Mouse (Mus musculus): ENCODE measurements around the gene Rassf6. TPM values are rescaled to one million over a fixed set of nuclear protein-coding genes. Genes with fewer than 3 reads are reported as not detected.

Gene Rassf6
- polyA plus RNA-seq, 1 experiment from 2014 or later = 0.69 TPM

DNA sequence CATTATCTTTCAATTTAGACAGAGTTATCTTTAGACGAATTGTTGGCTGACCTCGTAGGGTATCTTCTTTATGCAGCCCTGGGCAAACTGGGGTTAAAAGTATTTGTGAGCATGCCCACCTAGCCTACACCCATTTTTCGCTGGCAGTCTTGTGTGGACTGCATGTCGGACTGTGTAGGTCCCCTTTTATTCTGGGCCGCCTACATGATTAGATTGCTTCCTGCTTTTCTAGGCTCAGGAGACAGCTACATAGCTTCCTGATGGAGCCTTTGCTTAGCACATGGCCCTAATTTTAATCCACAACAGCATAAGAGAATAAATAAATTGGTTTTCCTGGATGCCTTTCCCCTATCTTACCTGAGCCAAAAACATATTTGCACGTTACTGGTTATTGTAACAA lies 44.3 kb downstream of the Rassf6 start:
- Histone ChIP-seq H3K27me3 (no peaks in the 10 kb centered on the region), H3K36me3 (no peaks in the 10 kb centered on the region), H3K4me2 (no peak overlapping the region), H3K9me3 (no peaks in the 10 kb centered on the region), H3K4me1 (replicated peaks) (no peaks in the 10 kb centered on the region), H3K4me3 (replicated peaks) (no peak overlapping the region), H3K9ac (replicated peaks) (no peak overlapping the region), H3K27ac (no peak overlapping the region)
- ATAC-seq (ENCODE audit: insufficient number of reproducible peaks, insufficient read depth, low FRiP score, low TSS enrichment, low read depth) = no peak
- 84% methylated on average over 6 of the region's 6 CpGs for WGBS

DNA sequence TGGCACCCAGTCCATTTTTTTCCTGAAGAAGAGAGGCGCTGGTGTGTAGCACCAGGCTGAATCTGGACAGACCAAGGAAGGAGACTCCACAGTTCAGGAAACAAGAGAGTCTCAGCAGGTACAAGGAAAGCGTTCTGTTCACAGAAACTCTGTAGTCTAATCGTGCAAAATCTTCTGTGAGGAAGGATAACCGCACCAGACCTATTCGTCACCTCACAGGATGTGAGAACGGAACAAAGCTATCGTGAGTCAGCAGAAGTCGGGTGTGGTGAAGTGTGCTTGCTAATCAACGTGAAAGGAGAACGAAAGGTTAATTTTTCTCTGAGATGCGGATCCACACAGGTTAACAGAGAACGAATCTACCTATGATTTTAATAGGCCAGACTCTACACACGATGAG lies 45.5 kb downstream of the Rassf6 start:
- Histone ChIP-seq H3K4me3 (replicated peaks) (no peak overlapping the region), H3K27me3 (no peaks in the 10 kb centered on the region), H3K9me3 (no peaks in the 10 kb centered on the region), H3K27ac (no peak overlapping the region), H3K4me2 (no peak overlapping the region), H3K9ac (replicated peaks) (no peak overlapping the region), H3K36me3 (no peaks in the 10 kb centered on the region), H3K4me1 (replicated peaks) (0 out of 2 replicates have a peak, but pooled peaks cover 3% of the 10 kb centered on the region)
- no peak for ATAC-seq (ENCODE audit: insufficient number of reproducible peaks, insufficient read depth, low FRiP score, low TSS enrichment, low read depth)
- 88% methylated on average over 13 of the region's 13 CpGs for WGBS

- Histone ChIP-seq H3K9me3 (no peaks in the 10 kb centered on the region), H3K4me3 (replicated peaks) (no peak overlapping the region), H3K9ac (replicated peaks) (no peak overlapping the region), H3K4me2 (no peak overlapping the region), H3K27ac (no peak overlapping the region), H3K36me3 (no peaks in the 10 kb centered on the region), H3K4me1 (replicated peaks) (0 out of 2 replicates have a peak, but pooled peaks cover 3% of the 10 kb centered on the region), H3K27me3 (no peaks in the 10 kb centered on the region)
- 78% methylated on average over 6 of the region's 6 CpGs for WGBS
- ATAC-seq (ENCODE audit: insufficient number of reproducible peaks, insufficient read depth, low FRiP score, low TSS enrichment, low read depth) = no peak
Measured at GRCm38 (mm10) chr5:90591936-90592335, 48.5 kb downstream of the Rassf6 start.

DNA sequence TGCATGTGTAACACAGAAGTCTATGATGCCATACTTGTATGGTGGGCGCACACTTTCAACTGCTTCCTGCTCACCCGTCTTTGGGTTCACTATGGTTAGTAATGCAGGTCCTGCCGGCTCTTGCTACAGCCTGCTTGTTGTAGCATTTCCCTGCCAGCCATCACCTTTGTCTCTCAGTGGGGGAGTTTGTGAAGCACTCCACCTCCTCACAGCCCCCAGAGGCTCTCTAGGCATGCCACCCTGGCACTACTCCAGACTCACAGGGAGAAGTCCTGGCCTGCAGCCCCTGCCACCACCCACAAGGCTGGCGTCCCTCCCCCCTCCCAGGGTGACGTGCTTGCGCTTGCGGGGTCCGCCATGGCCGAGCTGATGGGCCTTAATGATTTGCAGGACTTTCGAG lies 49.8 kb downstream of the Rassf6 start:
- ATAC-seq (ENCODE audit: insufficient number of reproducible peaks, insufficient read depth, low FRiP score, low TSS enrichment, low read depth) = no peak
- H3K4me2 ChIP-seq = no peak overlapping the region
- 70% methylated on average over 10 of the region's 10 CpGs for WGBS

DNA sequence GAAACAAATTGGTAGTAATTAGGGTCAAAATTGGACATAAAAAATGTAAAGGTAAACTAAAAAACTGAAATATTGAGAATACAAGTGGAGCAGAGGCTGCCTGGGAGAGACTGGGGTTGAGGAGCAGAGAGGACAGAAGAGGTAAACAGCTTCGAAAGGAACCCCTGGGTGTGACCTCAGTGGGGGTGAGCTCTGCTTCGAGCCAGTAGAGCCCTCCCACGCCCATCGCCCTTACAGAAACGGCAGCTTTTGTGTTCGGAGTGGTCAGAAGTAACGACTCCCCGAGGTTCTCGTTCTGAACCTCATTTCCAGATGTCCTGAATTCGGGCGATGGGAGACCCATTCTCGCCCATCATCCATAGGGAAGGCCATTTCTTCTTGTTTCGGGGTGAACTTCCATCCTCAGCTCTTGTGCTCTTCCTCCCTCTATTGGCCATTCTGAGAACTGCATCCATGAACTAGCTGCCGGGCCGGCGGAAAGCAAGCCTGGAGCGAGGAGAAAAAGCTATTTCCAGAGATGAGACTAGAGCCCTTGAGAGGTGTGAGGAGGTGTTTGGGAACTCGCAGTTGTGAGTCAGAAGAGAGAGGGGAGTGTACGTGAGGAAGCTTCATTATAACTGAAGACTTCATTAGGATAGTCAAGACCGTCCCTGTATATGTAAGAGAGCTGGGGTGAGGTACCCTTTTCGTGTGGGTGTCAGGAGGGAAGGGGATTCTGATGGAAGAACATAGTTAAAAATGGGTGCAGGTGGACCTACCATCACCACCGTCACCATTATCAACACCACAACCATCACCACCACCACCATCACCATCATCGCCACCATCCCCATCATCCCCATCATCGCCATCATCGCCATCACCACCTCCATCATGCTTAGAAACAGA lies 51.5 kb downstream of the Rassf6 start:
- H3K27me3 ChIP-seq = peaks cover 3% of the 10 kb centered on the region; the same call in 1 of the 2 replicates
- H3K27ac ChIP-seq = no peak overlapping the region
- peak overlapping the region; percentile 38 for H3K4me3 ChIP-seq (replicated peaks)
- 25% methylated on average over 25 of the region's 25 CpGs for WGBS
- no peaks in the 10 kb centered on the region for H3K9me3 ChIP-seq
- H3K36me3 ChIP-seq = no peaks in the 10 kb centered on the region
- H3K9ac ChIP-seq (replicated peaks) = no peak overlapping the region
- peak overlapping the region; percentile 62 for H3K4me2 ChIP-seq
- no peak for ATAC-seq (ENCODE audit: insufficient number of reproducible peaks, insufficient read depth, low FRiP score, low TSS enrichment, low read depth)
- H3K4me1 ChIP-seq (replicated peaks) = 0 out of 2 replicates have a peak, but pooled peaks cover 3% of the 10 kb centered on the region

More for the DNA sequence above, 49.8 kb downstream of the Rassf6 start:
- H3K36me3 ChIP-seq = no peaks in the 10 kb centered on the region
- H3K9ac ChIP-seq (replicated peaks) = no peak overlapping the region
- no peak overlapping the region for H3K4me3 ChIP-seq (replicated peaks)
- H3K27ac ChIP-seq = no peak overlapping the region
- H3K27me3 ChIP-seq = peaks cover 3% of the 10 kb centered on the region; the same call in 1 of the 2 replicates
- H3K9me3 ChIP-seq = no peaks in the 10 kb centered on the region
- H3K4me1 ChIP-seq (replicated peaks) = 0 out of 2 replicates have a peak, but pooled peaks cover 3% of the 10 kb centered on the region

DNA sequence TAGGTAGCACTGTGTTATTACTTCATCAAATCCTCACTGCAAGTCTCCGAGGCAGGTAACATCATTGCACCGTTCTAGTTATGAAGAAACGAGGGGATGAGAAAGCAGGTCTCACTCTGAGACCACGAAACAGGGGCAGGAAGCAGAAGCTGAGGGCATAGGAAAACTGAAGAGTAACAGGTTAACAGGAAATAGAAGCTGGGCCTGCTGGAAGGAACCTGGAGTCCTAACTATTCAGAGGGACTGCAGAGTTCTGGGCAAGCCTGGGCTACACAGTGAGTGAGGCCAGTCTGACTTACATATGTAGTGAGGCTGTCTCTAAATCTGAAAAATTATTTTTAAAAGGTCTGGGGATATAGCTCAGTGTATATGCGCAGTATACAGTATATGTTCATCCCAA lies 52.4 kb downstream of the Rassf6 start:
- Histone ChIP-seq H3K4me3 (replicated peaks) (no peak overlapping the region), H3K36me3 (no peaks in the 10 kb centered on the region), H3K4me1 (replicated peaks) (0 out of 2 replicates have a peak, but pooled peaks cover 3% of the 10 kb centered on the region), H3K9ac (replicated peaks) (no peak overlapping the region), H3K27ac (no peak overlapping the region), H3K9me3 (no peaks in the 10 kb centered on the region), H3K4me2 (no peak overlapping the region), H3K27me3 (peaks cover 3% of the 10 kb centered on the region; the same call in 1 of the 2 replicates)
- ATAC-seq (ENCODE audit: insufficient number of reproducible peaks, insufficient read depth, low FRiP score, low TSS enrichment, low read depth) = no peak
- WGBS = 92% methylated on average over 5 of the region's 5 CpGs

- WGBS = 78% methylated on average over 5 of the region's 5 CpGs
- Histone ChIP-seq H3K27me3 (peaks cover 3% of the 10 kb centered on the region; the same call in 1 of the 2 replicates), H3K36me3 (no peaks in the 10 kb centered on the region), H3K27ac (no peak overlapping the region), H3K4me1 (replicated peaks) (0 out of 2 replicates have a peak, but pooled peaks cover 3% of the 10 kb centered on the region), H3K4me2 (no peak overlapping the region), H3K9me3 (no peaks in the 10 kb centered on the region), H3K9ac (replicated peaks) (no peak overlapping the region), H3K4me3 (replicated peaks) (no peak overlapping the region)
- ATAC-seq (ENCODE audit: insufficient number of reproducible peaks, insufficient read depth, low FRiP score, low TSS enrichment, low read depth) = no peak
Measured at GRCm38 (mm10) chr5:90586511-90586910, 53.9 kb downstream of the Rassf6 start.

GRCm38 (mm10) chr5:90584799-90585198 lies 55.7 kb downstream of the Rassf6 start:
- Histone ChIP-seq H3K36me3 (no peaks in the 10 kb centered on the region), H3K4me2 (no peak overlapping the region), H3K9ac (replicated peaks) (no peak overlapping the region), H3K9me3 (no peaks in the 10 kb centered on the region), H3K27ac (no peak overlapping the region), H3K4me3 (replicated peaks) (no peak overlapping the region), H3K27me3 (peaks cover 3% of the 10 kb centered on the region; the same call in 1 of the 2 replicates), H3K4me1 (replicated peaks) (no peaks in the 10 kb centered on the region)
- 88% methylated on average over 7 of the region's 7 CpGs for WGBS
- ATAC-seq (ENCODE audit: insufficient number of reproducible peaks, insufficient read depth, low FRiP score, low TSS enrichment, low read depth) = no peak

- Histone ChIP-seq H3K4me2 (no peak overlapping the region), H3K27me3 (peaks cover 3% of the 10 kb centered on the region; the same call in 1 of the 2 replicates), H3K27ac (no peak overlapping the region), H3K4me3 (replicated peaks) (no peak overlapping the region), H3K9ac (replicated peaks) (no peak overlapping the region), H3K36me3 (no peaks in the 10 kb centered on the region), H3K4me1 (replicated peaks) (no peaks in the 10 kb centered on the region), H3K9me3 (no peaks in the 10 kb centered on the region)
- 90% methylated on average over 6 of the region's 6 CpGs for WGBS
- ATAC-seq (ENCODE audit: insufficient number of reproducible peaks, insufficient read depth, low FRiP score, low TSS enrichment, low read depth) = no peak
Measured at GRCm38 (mm10) chr5:90582179-90582578, 58.3 kb downstream of the Rassf6 start.

GRCm38 (mm10) chr5:90579556-90579955 lies 60.9 kb downstream of the Rassf6 start:
- no peaks in the 10 kb centered on the region for H3K9me3 ChIP-seq
- no peak for ATAC-seq (ENCODE audit: insufficient number of reproducible peaks, insufficient read depth, low FRiP score, low TSS enrichment, low read depth)
- H3K27me3 ChIP-seq = no peaks in the 10 kb centered on the region
- H3K9ac ChIP-seq (replicated peaks) = no peak overlapping the region
- H3K36me3 ChIP-seq = no peaks in the 10 kb centered on the region
- 82% methylated on average over 9 of the region's 9 CpGs for WGBS
- no peaks in the 10 kb centered on the region for H3K4me1 ChIP-seq (replicated peaks)
- no peak overlapping the region for H3K4me3 ChIP-seq (replicated peaks)
- H3K27ac ChIP-seq = no peak overlapping the region
- H3K4me2 ChIP-seq = no peak overlapping the region

DNA sequence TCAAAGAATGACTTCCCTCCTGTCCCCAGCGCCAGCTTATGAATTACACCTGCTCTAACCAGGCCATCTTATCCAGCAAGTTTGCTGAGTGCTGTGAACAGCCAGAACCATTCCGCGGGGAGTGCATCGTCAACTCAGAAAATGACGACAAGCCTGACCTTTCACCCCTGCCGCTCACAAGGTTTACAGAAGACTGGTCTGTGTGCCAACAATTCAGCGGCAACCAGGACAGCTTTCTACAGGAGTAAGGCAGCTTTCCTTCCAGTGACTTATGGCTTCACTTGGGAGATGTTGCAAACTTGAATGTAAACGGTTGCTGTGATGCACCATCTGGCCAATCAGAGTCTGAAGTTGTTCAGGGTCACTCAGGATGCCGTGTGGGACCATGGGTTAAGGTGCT lies 62.7 kb downstream of the Rassf6 start:
- Histone ChIP-seq H3K4me2 (no peak overlapping the region), H3K4me1 (replicated peaks) (no peaks in the 10 kb centered on the region), H3K4me3 (replicated peaks) (no peak overlapping the region), H3K9ac (replicated peaks) (no peak overlapping the region), H3K27me3 (no peaks in the 10 kb centered on the region), H3K36me3 (no peaks in the 10 kb centered on the region), H3K27ac (no peak overlapping the region), H3K9me3 (no peaks in the 10 kb centered on the region)
- ATAC-seq (ENCODE audit: insufficient number of reproducible peaks, insufficient read depth, low FRiP score, low TSS enrichment, low read depth) = no peak
- WGBS = 79% methylated on average over 9 of the region's 9 CpGs
